Mouse (Mus musculus) E14TG2a.4 (cell line): ENCODE data around the gene Maml3.

Source experiments
- CTCF ChIP-seq: conservative IDR thresholded peaks from 2 replicates; pipeline ENCODE4 v1.5.1; 2014; ENCODE audit warnings: low read length
- NANOG ChIP-seq: IDR thresholded peaks from 2 replicates; pipeline ENCODE4 v1.6.1; 2014; ENCODE audit warnings: borderline replicate concordance, low read length, mixed read lengths
- POU5F1 ChIP-seq: IDR thresholded peaks from 2 replicates; pipeline ENCODE4 v1.6.1; 2014; ENCODE audit warnings: low read length, borderline replicate concordance

- no peak for TF ChIP-seq CTCF
- TF ChIP-seq NANOG, result no peak
- no peak for TF ChIP-seq POU5F1
Observed at GRCm38 (mm10) chr3:52101977-52102600, 2.8 kb downstream of the Maml3 start.
